Mouse (Mus musculus) B cell, adult 62 days (primary cell): Measurements from ENCODE around the gene Map3k14. TPM values are rescaled to one million over a fixed set of nuclear protein-coding genes. Genes with fewer than 3 reads are reported as not detected.

Source experiments
- total RNA-seq: library from RNA; stranded (reverse); gene quantifications from 4 replicates; pipeline ENCODE4 v1.2.4, GENCODE M21; 2023

Map3k14 gene
- 57.5 to 61.4 TPM (median 60.1 TPM) in 4 replicates for total RNA-seq

DNA sequence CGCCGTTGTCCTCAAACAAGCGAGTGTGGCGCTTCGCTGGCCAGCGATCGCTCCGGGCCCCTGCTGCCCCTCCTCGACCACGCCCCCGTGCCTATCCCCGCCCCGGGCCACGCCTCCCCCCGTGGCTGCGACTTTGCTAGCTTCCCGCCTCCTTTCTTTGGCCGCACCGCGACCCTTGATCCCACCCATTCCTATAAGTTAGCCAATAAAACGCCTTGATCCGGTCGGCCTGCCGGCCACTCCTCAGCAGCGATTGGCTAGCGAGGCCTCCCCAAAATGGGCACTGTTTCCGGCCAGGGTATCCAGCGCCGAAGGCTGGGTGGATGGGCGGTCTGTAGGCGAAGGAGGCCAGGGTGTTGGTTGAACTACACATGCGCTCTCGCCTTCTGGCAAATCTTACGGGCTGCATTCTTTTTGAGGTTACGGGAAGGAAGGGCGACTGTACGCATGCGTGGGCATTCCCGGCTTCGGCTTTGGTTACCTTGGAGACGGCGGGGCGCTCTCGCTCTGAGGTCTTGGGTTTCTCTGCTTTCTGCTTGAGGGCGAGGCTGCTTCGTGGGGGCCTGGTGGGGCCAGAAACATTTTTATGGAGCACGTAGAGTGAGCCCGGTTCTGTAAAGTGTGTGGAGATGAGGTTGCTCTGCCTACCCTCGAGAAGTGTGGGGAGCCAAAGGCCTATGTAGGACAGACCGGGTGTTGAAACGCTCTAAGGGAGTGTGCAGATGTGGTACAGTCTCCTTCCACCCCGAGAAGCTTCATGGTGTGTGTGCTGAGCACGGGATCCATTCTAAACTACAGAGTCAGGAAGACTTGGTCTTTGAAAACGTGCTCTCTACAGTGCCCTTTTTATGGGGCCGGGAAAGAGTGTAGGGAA, at the start of gene Map3k14:
TSS of gene Map3k14 (minus strand) at position 127 of the 874 bp plus-strand sequence.

GRCm38 (mm10) chr11:103217790-103218516, 49.3 kb downstream of the Map3k14 start, which contains the start of gene Spata32:
TSS of gene Spata32 (minus strand) at chr11:103218432.

DNA sequence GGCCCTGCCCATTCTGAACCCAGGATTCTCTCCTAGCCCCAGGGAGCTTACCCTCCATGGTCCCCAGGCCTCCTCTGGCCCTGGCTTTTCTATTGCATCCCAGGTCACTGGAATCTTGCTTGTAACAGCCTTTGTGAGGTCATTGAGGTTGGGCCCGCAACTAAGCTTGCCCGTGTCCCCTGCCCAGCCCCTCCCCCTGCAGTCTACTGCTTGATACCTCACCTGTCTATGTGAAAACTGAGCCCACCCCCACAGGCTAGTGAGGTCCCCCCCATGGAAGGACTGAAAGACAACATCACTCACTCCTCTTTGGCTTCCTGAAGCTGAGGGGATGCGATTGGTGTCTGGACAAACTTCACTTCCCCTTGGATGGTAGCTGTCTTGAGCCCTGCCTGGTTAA, 58.8 kb downstream of the Map3k14 start, which contains the start of gene 1700023F06Rik:
TSS of gene 1700023F06Rik (minus strand) at position 101 of the 400 bp plus-strand sequence.

GRCm38 (mm10) chr11:103170494-103171285, 96.6 kb downstream of the Map3k14 start, which contains the start of gene Fmnl1:
TSS of gene Fmnl1 (plus strand) at chr11:103171107.

Other genes starting within 250 kb of the Map3k14 start
- gene Nmt1, start 239.3 kb downstream of the Map3k14 start, total RNA-seq = 64.9 to 70.9 TPM (median 67.6 TPM) in 4 replicates
- 13.1 to 16.8 TPM (median 14.1 TPM) in 4 replicates for gene Dcakd, start 239.1 kb downstream of the Map3k14 start, total RNA-seq
- 2.2 to 3.2 TPM (median 2.7 TPM) in 4 replicates for gene Plcd3, start 165.8 kb downstream of the Map3k14 start, total RNA-seq
- gene Acbd4, start 165.8 kb downstream of the Map3k14 start, total RNA-seq = 46.9 to 51.0 TPM (median 48.0 TPM) in 4 replicates
- gene Hexim1, start 151.2 kb downstream of the Map3k14 start, total RNA-seq = 58.8 to 66.9 TPM (median 59.9 TPM) in 4 replicates
- 2.2 to 7.7 TPM (median 4.4 TPM) in 4 replicates for gene Hexim2, start 135.0 kb downstream of the Map3k14 start, total RNA-seq
- 348 to 376 TPM (median 367 TPM) in 4 replicates for gene Fmnl1, start 96.4 kb downstream of the Map3k14 start, total RNA-seq
- not detected in 4 replicates for gene 1700023F06Rik, start 58.9 kb downstream of the Map3k14 start, total RNA-seq
- not detected in 4 replicates for gene Spata32, start 49.0 kb downstream of the Map3k14 start, total RNA-seq
- gene Arhgap27, start 96.2 kb upstream of the Map3k14 start, total RNA-seq = 83.5 to 99.1 TPM (median 92.5 TPM) in 4 replicates
- 79.2 to 88.3 TPM (median 84.1 TPM) in 4 replicates for gene Plekhm1, start 145.2 kb upstream of the Map3k14 start, total RNA-seq
- not detected in 4 replicates for gene Lrrc37a, start 237.1 kb upstream of the Map3k14 start, total RNA-seq